Mouse (Mus musculus) embryo, embryonic 11 days (tissue): ENCODE measurements at regions not wholly inside any gene's neighbourhood (a gene's known extent, or its start where the extent isn't known, plus 50 kb on each side); places are given as distances from the start of the nearest gene placed in this dataset.

ENCODE experiments used
- DNase-seq: peaks from one replicate; pipeline ENCODE4 v3.0.0-alpha.2; 2015

- no peak for DNase-seq
These were observed 59.1 kb upstream of the Syt6 start for GRCm38 (mm10) chr3:103515946-103516345.

DNA sequence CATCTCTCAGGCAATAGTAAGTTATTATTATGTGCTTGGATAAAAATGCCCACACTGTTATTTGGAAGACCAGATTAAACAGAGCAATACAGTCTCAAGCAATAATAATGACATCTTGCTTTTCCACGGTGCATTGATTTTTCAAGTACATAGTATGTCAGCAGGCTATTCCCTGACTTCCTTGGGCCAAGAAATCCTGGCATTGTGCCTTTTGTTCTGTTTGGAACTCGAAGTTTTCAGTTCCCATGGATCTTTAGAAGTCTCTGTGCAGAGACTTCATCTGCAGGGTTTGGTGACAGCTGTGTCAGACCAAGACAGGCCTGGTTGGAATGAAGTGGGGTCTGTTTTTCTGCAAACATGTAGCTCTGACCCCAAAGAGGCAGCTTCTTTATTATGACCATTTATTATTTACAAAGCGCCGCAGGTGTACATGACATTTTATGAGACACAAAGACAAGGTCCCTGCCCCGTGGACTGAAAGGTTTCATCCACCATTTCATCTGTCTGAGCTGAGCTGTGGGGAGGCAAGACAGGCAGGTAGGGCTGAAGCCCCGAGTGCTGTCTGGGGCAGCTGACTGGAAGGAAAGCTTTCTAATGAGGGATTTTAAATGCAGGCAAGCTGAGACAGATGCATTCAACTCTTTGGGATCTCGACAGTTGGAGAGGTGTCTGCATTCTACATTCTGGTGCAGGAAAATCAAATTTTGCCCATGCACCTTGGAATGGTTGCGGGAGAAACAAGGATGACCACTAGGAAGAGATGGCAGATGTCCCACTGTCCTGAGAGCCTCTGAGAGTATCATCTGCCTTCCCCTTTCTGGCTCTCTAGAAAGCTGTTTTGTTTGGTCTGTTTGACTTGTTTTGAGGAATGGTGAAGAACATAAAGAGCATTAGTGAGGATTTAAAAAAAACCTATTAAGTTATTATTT, 57.4 kb upstream of the Syt6 start:
- no peak for DNase-seq

GRCm38 (mm10) chr3:103518624-103519023, 56.4 kb upstream of the Syt6 start:
- no peak for DNase-seq
